Mouse (Mus musculus) stomach, postnatal 0 days (tissue): ENCODE data around the gene Bmp2k.

ENCODE experiments used
- CTCF ChIP-seq: IDR thresholded peaks from 2 replicates; pipeline ENCODE4 v1.5.1; 2016; ENCODE audit warnings: antibody characterized with exemption, low read depth, mild to moderate bottlenecking, moderate library complexity
- EP300 ChIP-seq: optimal IDR thresholded peaks from 2 replicates; pipeline ENCODE3; 2016; ENCODE audit warnings: antibody characterized with exemption

DNA sequence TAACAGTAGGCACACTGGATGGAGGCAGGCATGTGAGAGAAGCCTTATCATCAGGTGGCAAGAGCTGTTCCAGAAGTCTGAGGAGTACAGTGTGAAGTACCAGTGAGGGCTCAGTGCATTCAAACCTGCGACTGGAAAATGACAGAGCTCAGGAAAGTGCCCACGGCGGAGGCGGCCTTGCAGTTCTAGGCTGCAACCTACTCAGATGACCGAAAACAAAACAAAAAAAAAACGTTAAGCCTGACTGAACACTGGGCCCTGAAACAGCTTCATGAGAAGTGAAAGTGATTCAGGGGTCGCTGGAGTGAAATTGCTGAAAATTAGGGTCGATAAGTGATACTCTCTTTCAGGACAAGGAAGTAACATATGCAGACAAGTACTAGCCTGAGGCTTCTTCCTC, 4.4 kb upstream of the Bmp2k start:
- TF ChIP-seq CTCF: no peak
- TF ChIP-seq EP300: no peak
